29 mouse cellular contexts compared by ENCODE assay signal in the genomic region with DNA sequence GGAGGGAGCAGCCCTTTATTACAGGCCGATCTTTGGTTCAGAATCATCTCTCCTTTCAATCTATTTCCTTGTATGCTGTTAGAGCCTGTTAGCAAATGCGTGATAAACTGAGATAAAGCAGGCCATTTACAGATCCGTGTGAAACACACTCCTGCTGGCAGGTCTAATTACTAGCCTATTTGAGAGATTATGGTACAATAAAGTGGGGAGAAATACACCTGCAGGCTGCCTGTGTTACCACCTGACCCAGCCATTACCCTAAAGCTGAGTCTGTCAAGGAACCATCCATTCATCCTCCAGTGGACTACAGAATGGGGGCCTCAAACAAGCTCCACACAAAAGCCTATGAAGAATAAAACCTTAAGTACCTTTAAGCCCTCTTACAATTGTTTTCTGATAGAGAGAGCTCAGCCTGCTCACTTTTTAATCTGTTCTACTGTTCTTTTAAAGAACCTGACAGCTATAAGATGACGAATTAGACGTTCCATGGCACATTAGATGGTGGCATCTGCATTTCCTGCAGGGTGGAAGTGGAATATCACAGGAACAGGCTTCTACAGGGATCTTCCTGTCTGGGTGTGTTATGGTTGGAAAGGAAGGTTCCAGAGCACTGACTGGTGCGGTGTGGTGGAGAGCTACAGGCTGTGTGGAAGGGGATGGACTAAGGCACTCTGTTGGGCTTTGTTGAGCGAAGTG.
DNase-seq lines count a peak whose midpoint lies in the region; ATAC-seq and TF ChIP-seq lines count a peak whose summit lies in the region.
"Had no signal": no experiment of that assay in that cellular context is flagged by ENCODE, and none has a peak within 500 bp of the region (broad histone marks: within the 10 kb centered on the region; RNA-seq: fewer than 3 reads in every experiment).

No protein-coding gene starts in this region.

- no peaks in the 10 kb centered on the region for H3K36me3 ChIP-seq in heart, embryonic 13.5 days
- no peaks in the 10 kb centered on the region for H3K36me3 ChIP-seq in intestine, embryonic 15.5 days
- no peaks in the 10 kb centered on the region for H3K36me3 ChIP-seq in forebrain, embryonic 13.5 days (ENCODE audit: poor library complexity, severe bottlenecking)
- H3K36me3 ChIP-seq: embryonic facial prominence, embryonic 13.5 days; hindbrain, embryonic 13.5 days; limb, embryonic 13.5 days; midbrain, embryonic 12.5 days; neural tube, embryonic 12.5 days had no signal

- peaks cover 54% of the 10 kb centered on the region for H3K4me1 ChIP-seq in heart, embryonic 13.5 days
- H3K4me1 ChIP-seq in intestine, embryonic 15.5 days (replicated peaks), result no peaks in the 10 kb centered on the region
- no peaks in the 10 kb centered on the region for H3K4me1 ChIP-seq in forebrain, embryonic 13.5 days
- H3K4me1 ChIP-seq: embryonic facial prominence, embryonic 13.5 days; limb, embryonic 13.5 days; megakaryocyte, embryonic 14.5 days; neural tube, embryonic 12.5 days had no signal

- no peak for ATAC-seq in heart, embryonic 13.5 days (ENCODE audit: extremely low read depth, insufficient number of reproducible peaks, low FRiP score, low TSS enrichment)
- ATAC-seq in intestine, embryonic 15.5 days, result peak; percentile 91
- ATAC-seq in forebrain, embryonic 13.5 days, result no peak
- ATAC-seq: forebrain, postnatal 0 days; liver, postnatal 0 days; Patski had no signal

- DNase-seq in heart, adult 11 months, result peak; percentile 56
- no peak for DNase-seq in heart, postnatal 4 days
- no peak for DNase-seq in heart, postnatal 36 days
- peak; percentile 32 for DNase-seq in brain, embryonic 14.5 days (ENCODE audit: low read depth)
- DNase-seq: adrenal gland, postnatal 10 days; cerebellum, adult 11-12 months; cerebellum, adult 9-11 months; embryo, embryonic 11 days; forebrain, postnatal 0 days; gastrocnemius, postnatal 14 days; kidney, adult 8-10 months; kidney, postnatal 4 days; liver, postnatal 0 days; thymus, adult 2 months; thymus, postnatal 36 days had no signal

- H3K9me3 ChIP-seq in heart, embryonic 13.5 days, result no peaks in the 10 kb centered on the region
- no peaks in the 10 kb centered on the region for H3K9me3 ChIP-seq in intestine, embryonic 15.5 days
- H3K9me3 ChIP-seq in forebrain, embryonic 13.5 days (replicated peaks), result no peaks in the 10 kb centered on the region
- H3K9me3 ChIP-seq: embryonic facial prominence, embryonic 13.5 days; hindbrain, embryonic 13.5 days; limb, embryonic 13.5 days; megakaryocyte, embryonic 14.5 days; midbrain, embryonic 12.5 days; neural tube, embryonic 12.5 days had no signal

- no peak overlapping the region for H3K4me3 ChIP-seq in heart, embryonic 13.5 days
- H3K4me3 ChIP-seq in intestine, embryonic 15.5 days (replicated peaks), result no peak overlapping the region
- H3K4me3 ChIP-seq in forebrain, embryonic 13.5 days, result no peak overlapping the region
- H3K4me3 ChIP-seq: embryonic facial prominence, embryonic 13.5 days; erythroblast, embryonic 14.5 days; hindbrain, embryonic 13.5 days; limb, embryonic 13.5 days; megakaryocyte, embryonic 14.5 days; midbrain, embryonic 12.5 days; myocyte; neural tube, embryonic 12.5 days had no signal

- no peak for TF ChIP-seq POLR2A in brain, embryonic 14.5 days (IDR thresholded peaks at IDR 0.05; ENCODE audit: borderline replicate concordance, extremely low read depth, insufficient read depth, insufficient read length, poor library complexity, severe bottlenecking)

- TF ChIP-seq CTCF in brain, embryonic 14.5 days (IDR thresholded peaks at IDR 0.05; ENCODE audit: borderline replicate concordance, extremely low read depth, insufficient read depth, insufficient read length), result no peak

- H3K27me3 ChIP-seq in heart, embryonic 13.5 days (replicated peaks), result no peaks in the 10 kb centered on the region
- no peaks in the 10 kb centered on the region; the same call in 1 of the 2 replicates for H3K27me3 ChIP-seq in intestine, embryonic 15.5 days (replicated peaks)
- no peaks in the 10 kb centered on the region for H3K27me3 ChIP-seq in forebrain, embryonic 13.5 days
- H3K27me3 ChIP-seq: hindbrain, embryonic 13.5 days; limb, embryonic 13.5 days; midbrain, embryonic 12.5 days; neural tube, embryonic 12.5 days; Patski had no signal

- no peak overlapping the region for H3K4me2 ChIP-seq in heart, embryonic 13.5 days
- no peak overlapping the region for H3K4me2 ChIP-seq in intestine, embryonic 15.5 days (replicated peaks)
- H3K4me2 ChIP-seq in forebrain, embryonic 13.5 days, result no peak overlapping the region
- H3K4me2 ChIP-seq: embryonic facial prominence, embryonic 13.5 days; hindbrain, embryonic 13.5 days; limb, embryonic 13.5 days; liver, embryonic 11.5 days; midbrain, embryonic 12.5 days; neural tube, embryonic 12.5 days had no signal

- intact Hi-C loops in heart, postnatal 36 days (cut with DNase I), result no loop called here

- H3K27ac ChIP-seq in heart, embryonic 13.5 days (replicated peaks), result peak overlapping the region; percentile 93
- H3K27ac ChIP-seq in intestine, embryonic 15.5 days, result no peak overlapping the region
- H3K27ac ChIP-seq in forebrain, embryonic 13.5 days, result no peak overlapping the region
- H3K27ac ChIP-seq: embryonic facial prominence, embryonic 13.5 days; hindbrain, embryonic 13.5 days; kidney, postnatal 0 days; limb, embryonic 13.5 days; midbrain, embryonic 12.5 days; neural tube, embryonic 12.5 days had no signal

- H3K9ac ChIP-seq in heart, embryonic 13.5 days, result 0 out of 2 replicates have a peak overlapping the region, but pooled peaks have one; percentile 25
- no peak overlapping the region for H3K9ac ChIP-seq in intestine, embryonic 15.5 days
- H3K9ac ChIP-seq in forebrain, embryonic 13.5 days, result no peak overlapping the region
- H3K9ac ChIP-seq: embryonic facial prominence, embryonic 13.5 days; forebrain, postnatal 0 days; hindbrain, embryonic 13.5 days; limb, embryonic 13.5 days; liver, postnatal 0 days; midbrain, embryonic 12.5 days; neural tube, embryonic 12.5 days had no signal

- 58% methylated on average over 7 of the region's 7 CpGs for WGBS in heart, embryonic 13.5 days
- 71% methylated on average over 7 of the region's 7 CpGs for WGBS in intestine, embryonic 15.5 days
- 46% methylated on average over 7 of the region's 7 CpGs for WGBS in forebrain, embryonic 13.5 days

Comparison
In these comparisons a context has a peak if more than half of its experiments do, and no peak if none do; other contexts are left out.
1. DNase-seq: peak in heart, adult 11 months (single experiment) and brain, embryonic 14.5 days (single experiment); none in heart, postnatal 4 days (single experiment) and heart, postnatal 36 days (0 of 2).